Mouse (Mus musculus) cerebellum, adult 9-10 months (tissue): ENCODE measurements at regions not wholly inside any gene's neighbourhood (a gene's known extent, or its start where the extent isn't known, plus 50 kb on each side); places are given as distances from the start of the nearest gene placed in this dataset.

Source experiments
- DNase-seq: peaks from one replicate; pipeline ENCODE4 v3.0.0; 2022

GRCm38 (mm10) chr12:49946752-49947260, 561.8 kb downstream of the Gm43517 start:
- DNase-seq = no peak

GRCm38 (mm10) chr12:49950986-49951385, 566.0 kb downstream of the Gm43517 start:
- DNase-seq = no peak

- DNase-seq = peak; percentile 8
Observed at GRCm38 (mm10) chr12:49951821-49952220, 566.8 kb downstream of the Gm43517 start.

GRCm38 (mm10) chr12:49968072-49968471, 583.1 kb downstream of the Gm43517 start:
- no peak for DNase-seq

- no peak for DNase-seq
Observed at GRCm38 (mm10) chr12:49969546-49969945, 584.6 kb downstream of the Gm43517 start.

GRCm38 (mm10) chr12:49974591-49975323, 589.8 kb downstream of the Gm43517 start:
- DNase-seq = no peak

- no peak for DNase-seq
Observed at GRCm38 (mm10) chr12:49975553-49975952, 590.6 kb downstream of the Gm43517 start.

GRCm38 (mm10) chr12:49992501-49993079, 607.6 kb downstream of the Gm43517 start:
- DNase-seq = no peak

- no peak for DNase-seq
Observed at GRCm38 (mm10) chr12:50038808-50039374, 610.0 kb downstream of the Prkd1 start.

- no peak for DNase-seq
Observed at GRCm38 (mm10) chr12:50061286-50061685, 587.6 kb downstream of the Prkd1 start.

GRCm38 (mm10) chr12:50066394-50066793, 582.5 kb downstream of the Prkd1 start:
- DNase-seq = no peak

GRCm38 (mm10) chr12:50071797-50072196, 577.1 kb downstream of the Prkd1 start:
- no peak for DNase-seq

GRCm38 (mm10) chr12:50072359-50072758, 576.5 kb downstream of the Prkd1 start:
- no peak for DNase-seq

GRCm38 (mm10) chr12:50073684-50074083, 575.2 kb downstream of the Prkd1 start:
- DNase-seq = no peak

- DNase-seq = no peak
Observed at GRCm38 (mm10) chr12:50081157-50081556, 567.7 kb downstream of the Prkd1 start.

GRCm38 (mm10) chr12:50081571-50081970, 567.3 kb downstream of the Prkd1 start:
- no peak for DNase-seq

- no peak for DNase-seq
Observed at GRCm38 (mm10) chr12:50084517-50084916, 564.4 kb downstream of the Prkd1 start.

GRCm38 (mm10) chr12:50111246-50112044, 537.5 kb downstream of the Prkd1 start:
- DNase-seq = no peak

GRCm38 (mm10) chr12:50112081-50112491, 536.8 kb downstream of the Prkd1 start:
- no peak for DNase-seq

GRCm38 (mm10) chr12:50115855-50116254, 533.0 kb downstream of the Prkd1 start:
- DNase-seq = no peak

- no peak for DNase-seq
Observed at GRCm38 (mm10) chr12:50118346-50118745, 530.6 kb downstream of the Prkd1 start.

GRCm38 (mm10) chr12:50122145-50122544, 526.8 kb downstream of the Prkd1 start:
- no peak for DNase-seq

GRCm38 (mm10) chr12:50122971-50123370, 525.9 kb downstream of the Prkd1 start:
- no peak for DNase-seq
